Mouse (Mus musculus): ENCODE measurements around the gene Sord. TPM values are rescaled to one million over a fixed set of nuclear protein-coding genes. Genes with fewer than 3 reads are reported as not detected.

The Sord gene
- polyA plus RNA-seq, 1 experiment from 2014 or later: 90.2 TPM

- H3K9me3 ChIP-seq (ENCODE audit: control insufficient read depth, low read length): no peaks in the 10 kb centered on the region
- 3% methylated on average over 13 of the region's 13 CpGs for WGBS
- H3K36me3 ChIP-seq (ENCODE audit: control insufficient read depth, insufficient read depth, low read length): no peaks in the 10 kb centered on the region
- H3K9ac ChIP-seq (ENCODE audit: low read depth, low read length): no peak within 1 kb of the TSS
- peaks cover 80% of the 10 kb centered on the region for H3K27me3 ChIP-seq (replicated peaks; ENCODE audit: control insufficient read depth, insufficient read depth, low read length)
- H3K4me1 ChIP-seq (ENCODE audit: control insufficient read depth, insufficient read depth, low read length): peaks cover 28% of the 10 kb centered on the region
- peak within 1 kb of the TSS; percentile 57 for H3K4me2 ChIP-seq (ENCODE audit: low read depth, low read length)
- H3K4me3 ChIP-seq (ENCODE audit: low read length): peak within 1 kb of the TSS; percentile 37
- H3K27ac ChIP-seq (ENCODE audit: low read length): no peak within 1 kb of the TSS
- ATAC-seq: no peak
Observed at GRCm38 (mm10) chr2:122298096-122298499, 63.5 kb downstream of the Sord start, which contains the start of gene Duox2. TSS of gene Duox2 (minus strand) at chr2:122298449.

DNA sequence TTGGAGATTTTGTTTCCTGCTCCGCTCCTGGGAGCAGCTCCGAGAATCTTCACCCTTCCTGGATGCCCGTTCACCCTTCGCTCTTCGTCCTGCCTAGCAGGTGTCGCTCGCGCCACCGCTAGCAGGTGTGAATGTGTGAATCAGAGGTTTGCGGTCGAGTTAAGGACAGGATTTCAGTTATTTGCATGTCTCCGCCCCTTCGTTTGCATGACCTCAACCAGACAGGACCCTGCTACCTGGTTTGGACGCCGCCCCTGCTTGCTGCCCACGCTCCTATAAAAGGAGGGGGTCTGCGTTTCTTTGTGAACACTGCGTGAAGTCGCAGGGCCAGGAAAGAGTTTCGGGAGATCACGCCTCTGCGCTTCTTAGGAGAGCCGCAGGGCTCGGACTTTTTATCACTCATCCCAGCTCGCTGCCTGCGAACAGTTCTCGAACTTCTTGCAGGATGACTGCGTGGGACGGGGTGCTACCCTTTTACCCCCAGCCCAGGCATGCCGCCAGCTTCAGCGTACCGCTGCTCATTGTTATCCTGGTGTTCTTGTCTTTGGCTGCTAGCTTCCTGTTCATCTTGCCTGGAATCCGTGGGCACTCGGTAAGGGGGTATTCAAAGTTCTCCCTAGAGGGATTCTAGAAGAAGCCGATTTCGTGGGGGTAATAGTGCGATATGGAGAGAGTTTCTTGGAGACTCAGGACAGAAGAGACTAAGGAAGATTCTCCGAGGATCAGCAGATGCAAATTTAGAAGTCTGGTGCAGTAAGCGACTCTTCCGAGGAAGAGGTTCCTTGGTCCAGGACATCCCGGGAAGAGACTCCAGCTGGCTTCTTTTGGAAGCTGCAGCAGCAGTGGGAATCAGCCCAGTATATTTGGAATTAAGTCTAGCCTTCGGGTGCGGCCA, 64.3 kb downstream of the Sord start, which contains the start of gene Duoxa2:
Duoxa2 (plus strand) TSS at position 305 of the 895 bp plus-strand sequence.
- no peak within 1 kb of the TSS for H3K27ac ChIP-seq (ENCODE audit: low read length)
- H3K4me3 ChIP-seq (ENCODE audit: low read length): peak within 1 kb of the TSS; percentile 37
- 1% methylated on average over 43 of the region's 43 CpGs for WGBS
- H3K4me1 ChIP-seq (ENCODE audit: control insufficient read depth, insufficient read depth, low read length): peaks cover 28% of the 10 kb centered on the region
- peaks cover 74% of the 10 kb centered on the region for H3K27me3 ChIP-seq (replicated peaks; ENCODE audit: control insufficient read depth, insufficient read depth, low read length)
- H3K9ac ChIP-seq (ENCODE audit: low read depth, low read length): no peak within 1 kb of the TSS
- no peaks in the 10 kb centered on the region for H3K36me3 ChIP-seq (ENCODE audit: control insufficient read depth, insufficient read depth, low read length)
- peak within 1 kb of the TSS; percentile 57 for H3K4me2 ChIP-seq (ENCODE audit: low read depth, low read length)
- ATAC-seq: no peak
- H3K9me3 ChIP-seq (ENCODE audit: control insufficient read depth, low read length): no peaks in the 10 kb centered on the region

DNA sequence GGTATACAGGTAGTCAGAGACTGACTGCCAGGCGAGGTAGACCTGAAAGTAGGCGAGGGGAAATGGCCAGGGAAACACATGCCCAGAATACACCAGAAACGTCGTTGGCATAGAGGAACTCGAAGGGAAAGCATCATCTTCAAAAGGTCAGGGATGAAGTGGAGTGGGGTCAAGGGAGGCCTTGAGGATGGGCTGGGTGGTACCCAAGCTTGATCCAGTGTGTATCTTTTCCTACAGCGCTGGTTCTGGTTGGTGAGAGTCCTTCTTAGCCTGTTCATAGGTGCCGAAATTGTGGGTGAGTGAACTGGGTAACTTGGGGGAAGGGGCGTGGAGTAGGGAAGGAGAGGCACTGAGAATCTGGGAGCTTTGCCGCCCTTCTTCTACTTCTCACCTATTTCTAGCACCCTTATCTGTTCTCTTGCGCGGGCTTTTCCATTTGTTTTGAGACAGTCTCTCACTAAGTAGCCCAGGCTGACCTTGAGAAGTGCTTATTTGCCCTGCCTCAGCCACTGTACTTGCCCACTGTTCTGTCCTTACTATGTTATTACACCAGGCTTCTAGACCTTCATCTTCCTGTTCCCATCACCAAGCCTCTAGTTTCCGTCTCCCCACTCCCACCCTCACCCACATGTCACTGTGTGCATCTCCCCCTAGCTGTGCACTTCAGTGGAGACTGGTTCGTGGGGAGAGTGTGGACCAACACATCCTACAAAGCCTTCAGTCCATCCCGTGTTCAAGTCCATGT, 65.5 kb downstream of the Sord start:
- no peak for ATAC-seq
- H3K4me1 ChIP-seq (ENCODE audit: control insufficient read depth, insufficient read depth, low read length): peaks cover 28% of the 10 kb centered on the region
- whole genome bisulfite sequencing: 21% methylated on average over 14 of the region's 14 CpGs
- no peak overlapping the region for H3K27ac ChIP-seq (ENCODE audit: low read length)
- H3K9me3 ChIP-seq (ENCODE audit: control insufficient read depth, low read length): no peaks in the 10 kb centered on the region
- no peak overlapping the region for H3K4me3 ChIP-seq (ENCODE audit: low read length)
- no peak overlapping the region for H3K4me2 ChIP-seq (ENCODE audit: low read depth, low read length)
- H3K9ac ChIP-seq (ENCODE audit: low read depth, low read length): no peak overlapping the region
- peaks cover 64% of the 10 kb centered on the region for H3K27me3 ChIP-seq (replicated peaks; ENCODE audit: control insufficient read depth, insufficient read depth, low read length)
- no peaks in the 10 kb centered on the region for H3K36me3 ChIP-seq (ENCODE audit: control insufficient read depth, insufficient read depth, low read length)

DNA sequence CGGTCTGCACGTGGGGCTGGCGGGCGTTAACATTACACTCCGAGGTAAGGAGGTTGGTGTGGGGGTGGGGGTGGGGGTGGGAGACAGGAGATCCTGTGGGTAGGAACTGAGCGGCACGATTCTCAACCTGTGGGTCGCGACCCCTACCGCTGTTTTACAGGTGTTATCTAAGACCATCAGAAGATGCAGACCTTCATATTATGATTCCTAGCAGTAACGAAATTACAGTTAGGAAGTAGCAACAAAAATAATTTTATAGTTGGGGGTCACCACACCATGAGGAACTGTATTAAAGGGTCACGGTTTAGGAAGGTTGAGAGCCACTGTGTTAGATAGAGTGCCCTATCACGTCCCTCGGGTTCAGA, 66.1 kb downstream of the Sord start:
- Histone ChIP-seq H3K27ac (ENCODE audit: low read length) (no peak overlapping the region), H3K4me1 (ENCODE audit: control insufficient read depth, insufficient read depth, low read length) (peaks cover 28% of the 10 kb centered on the region), H3K9ac (ENCODE audit: low read depth, low read length) (no peak overlapping the region), H3K4me2 (ENCODE audit: low read depth, low read length) (no peak overlapping the region; the same call in 1 of the 2 replicates), H3K9me3 (ENCODE audit: control insufficient read depth, low read length) (no peaks in the 10 kb centered on the region), H3K36me3 (ENCODE audit: control insufficient read depth, insufficient read depth, low read length) (no peaks in the 10 kb centered on the region), H3K27me3 (replicated peaks; ENCODE audit: control insufficient read depth, insufficient read depth, low read length) (peaks cover 64% of the 10 kb centered on the region), H3K4me3 (ENCODE audit: low read length) (no peak overlapping the region)
- ATAC-seq: no peak
- WGBS: 5% methylated on average over 14 of the region's 14 CpGs

DNA sequence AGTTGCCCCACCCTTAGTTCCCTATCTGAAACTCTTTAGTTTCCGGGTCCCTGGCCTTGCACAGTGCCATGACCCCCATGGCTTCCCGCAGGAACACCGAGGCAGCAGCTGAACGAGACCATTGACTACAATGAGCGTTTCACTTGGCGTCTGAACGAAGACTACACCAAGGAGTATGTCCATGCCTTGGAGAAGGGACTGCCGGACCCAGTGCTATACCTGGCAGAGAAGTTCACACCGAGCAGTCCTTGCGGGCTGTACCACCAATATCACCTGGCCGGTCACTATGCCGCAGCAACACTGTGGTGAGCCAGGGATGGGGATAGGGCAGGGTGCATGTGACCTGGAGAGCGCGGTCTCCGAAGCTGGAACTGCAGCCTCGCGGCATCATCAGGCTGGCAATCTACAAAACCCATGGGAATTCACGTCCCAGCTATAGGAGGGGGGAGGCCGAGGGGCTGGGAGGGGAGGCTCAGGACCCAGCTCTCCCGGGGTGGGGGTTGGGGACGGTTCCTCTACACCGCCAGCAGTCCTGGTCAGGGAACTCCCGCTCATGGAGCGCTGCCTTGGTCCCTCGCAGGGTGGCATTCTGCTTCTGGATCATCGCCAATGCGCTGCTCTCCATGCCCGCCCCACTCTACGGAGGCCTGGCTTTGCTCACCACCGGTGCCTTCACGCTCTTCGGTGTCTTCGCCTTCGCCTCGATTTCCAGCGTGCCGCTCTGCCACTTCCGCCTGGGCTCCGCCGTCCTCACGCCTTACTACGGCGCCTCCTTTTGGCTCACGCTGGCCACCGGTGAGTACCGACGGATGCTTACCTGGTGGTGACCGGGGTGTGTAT, 66.8 kb downstream of the Sord start:
- peak; percentile 26 for ATAC-seq
- H3K27me3 ChIP-seq (replicated peaks; ENCODE audit: control insufficient read depth, insufficient read depth, low read length): peaks cover 60% of the 10 kb centered on the region
- no peaks in the 10 kb centered on the region for H3K36me3 ChIP-seq (ENCODE audit: control insufficient read depth, insufficient read depth, low read length)
- H3K4me2 ChIP-seq (ENCODE audit: low read depth, low read length): peak overlapping the region; percentile 81
- H3K9me3 ChIP-seq (ENCODE audit: control insufficient read depth, low read length): no peaks in the 10 kb centered on the region
- H3K4me3 ChIP-seq (ENCODE audit: low read length): peak overlapping the region; percentile 45
- H3K9ac ChIP-seq (ENCODE audit: low read depth, low read length): peak overlapping the region; percentile 34; the same call in 1 of the 2 replicates
- WGBS: 1% methylated on average over 48 of the region's 48 CpGs
- peaks cover 28% of the 10 kb centered on the region for H3K4me1 ChIP-seq (ENCODE audit: control insufficient read depth, insufficient read depth, low read length)
- no peak overlapping the region for H3K27ac ChIP-seq (ENCODE audit: low read length)

- Histone ChIP-seq H3K9me3 (ENCODE audit: control insufficient read depth, low read length) (no peaks in the 10 kb centered on the region), H3K36me3 (ENCODE audit: control insufficient read depth, insufficient read depth, low read length) (no peaks in the 10 kb centered on the region), H3K27ac (ENCODE audit: low read length) (no peak overlapping the region), H3K9ac (ENCODE audit: low read depth, low read length) (no peak overlapping the region), H3K4me2 (ENCODE audit: low read depth, low read length) (peak overlapping the region; percentile 81), H3K4me1 (ENCODE audit: control insufficient read depth, insufficient read depth, low read length) (peaks cover 28% of the 10 kb centered on the region), H3K27me3 (replicated peaks; ENCODE audit: control insufficient read depth, insufficient read depth, low read length) (peaks cover 57% of the 10 kb centered on the region), H3K4me3 (ENCODE audit: low read length) (peak overlapping the region; percentile 45)
- 10% methylated on average over 23 of the region's 23 CpGs for WGBS
- no peak for ATAC-seq
Observed at GRCm38 (mm10) chr2:122301921-122302573, 67.5 kb downstream of the Sord start.

DNA sequence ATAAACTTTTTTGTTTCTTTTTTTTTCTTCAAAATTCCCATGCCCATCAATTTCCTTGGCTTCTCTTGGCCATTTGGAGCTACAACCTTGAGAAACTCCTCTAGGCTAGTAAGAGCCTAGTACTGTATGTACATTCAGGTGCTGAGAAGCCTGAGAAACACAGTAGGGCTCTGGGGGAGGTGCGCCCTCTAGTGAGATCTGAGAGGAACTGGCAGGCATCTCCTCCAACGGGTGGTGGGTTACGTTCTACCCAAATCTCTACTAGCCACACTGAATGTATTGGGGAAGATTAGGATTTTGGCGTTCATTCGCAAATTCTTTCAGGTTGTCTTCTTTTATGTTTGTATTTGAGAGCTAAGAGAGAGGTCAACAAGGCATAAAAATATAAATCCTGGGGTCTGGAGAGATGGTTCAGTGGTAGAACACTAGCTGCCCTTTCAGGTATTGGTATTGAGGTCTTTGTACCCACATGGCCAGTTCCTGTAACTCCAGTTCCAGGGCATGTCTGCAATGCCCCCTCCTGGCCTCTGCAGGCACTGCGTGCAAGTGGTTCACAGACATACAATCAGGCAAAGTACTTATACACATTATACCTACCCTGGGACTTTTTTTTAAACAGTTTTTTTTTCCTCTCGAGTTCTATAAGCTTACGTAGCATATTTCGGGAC, 68.2 kb downstream of the Sord start:
- peak; percentile 58 for ATAC-seq
- peaks cover 50% of the 10 kb centered on the region for H3K27me3 ChIP-seq (replicated peaks; ENCODE audit: control insufficient read depth, insufficient read depth, low read length)
- no peak overlapping the region for H3K27ac ChIP-seq (ENCODE audit: low read length)
- H3K9ac ChIP-seq (ENCODE audit: low read depth, low read length): no peak overlapping the region
- no peaks in the 10 kb centered on the region for H3K36me3 ChIP-seq (ENCODE audit: control insufficient read depth, insufficient read depth, low read length)
- H3K4me3 ChIP-seq (ENCODE audit: low read length): no peak overlapping the region
- no peaks in the 10 kb centered on the region for H3K9me3 ChIP-seq (ENCODE audit: control insufficient read depth, low read length)
- H3K4me1 ChIP-seq (ENCODE audit: control insufficient read depth, insufficient read depth, low read length): peaks cover 21% of the 10 kb centered on the region
- no peak overlapping the region for H3K4me2 ChIP-seq (ENCODE audit: low read depth, low read length)
- WGBS: 9% methylated on average over 9 of the region's 9 CpGs

- ATAC-seq: no peak
- Histone ChIP-seq H3K4me2 (ENCODE audit: low read depth, low read length) (no peak overlapping the region), H3K27me3 (replicated peaks; ENCODE audit: control insufficient read depth, insufficient read depth, low read length) (peaks cover 39% of the 10 kb centered on the region), H3K36me3 (ENCODE audit: control insufficient read depth, insufficient read depth, low read length) (no peaks in the 10 kb centered on the region), H3K4me1 (ENCODE audit: control insufficient read depth, insufficient read depth, low read length) (peaks cover 12% of the 10 kb centered on the region), H3K9ac (ENCODE audit: low read depth, low read length) (no peak overlapping the region), H3K9me3 (ENCODE audit: control insufficient read depth, low read length) (no peaks in the 10 kb centered on the region), H3K27ac (ENCODE audit: low read length) (no peak overlapping the region), H3K4me3 (ENCODE audit: low read length) (no peak overlapping the region)
- WGBS: 84% methylated on average over 6 of the region's 6 CpGs
Observed at GRCm38 (mm10) chr2:122304544-122304943, 70.0 kb downstream of the Sord start.
